Mouse (Mus musculus) intestine, embryonic 14.5 days (tissue): Measurements from ENCODE around the gene Nmnat1. TPM values are rescaled to one million over a fixed set of nuclear protein-coding genes. Genes with fewer than 3 reads are reported as not detected.
"Not testable (repeated sequence)": the region's sequence is repeated elsewhere in the genome, so short reads cannot be mapped to it uniquely, and the experiment has no call there.

Experiments used
- ATAC-seq: fragments of 200-750 bp; cut with Nextera tagmentation; replicated peaks from 2 replicates; pipeline ENCODE4 v1.8.0; 2017; ENCODE audit warnings: low read depth, moderate number of reproducible peaks, moderate TSS enrichment, moderate library complexity; ENCODE audit not compliant: low FRiP score, low TSS enrichment
- DNase-seq: peaks from one replicate; pipeline ENCODE4 v3.0.0-alpha.2; 2018; ENCODE audit warnings: low spot score
- H3K27ac ChIP-seq: fragments of 300-500 bp; sonication (generic); 2 replicates; pipeline ENCODE4 v1.5.1; 2014; ENCODE audit warnings: low read depth, mild to moderate bottlenecking, control low read depth
- H3K27me3 ChIP-seq: fragments of 300-500 bp; sonication (generic); replicated peaks from 2 replicates; pipeline ENCODE4 v1.6.1; 2014; ENCODE audit warnings: low read length, control low read depth; ENCODE audit not compliant: control insufficient read depth, insufficient read depth
- H3K36me3 ChIP-seq: fragments of 300-500 bp; sonication (generic); 2 replicates; pipeline ENCODE4 v1.6.1; 2014; ENCODE audit warnings: low read length, control low read depth; ENCODE audit not compliant: control insufficient read depth, insufficient read depth
- H3K4me1 ChIP-seq: fragments of 300-500 bp; sonication (generic); replicated peaks from 2 replicates; pipeline ENCODE4 v1.6.1; 2014; ENCODE audit warnings: low read length, control low read depth, mixed read lengths; ENCODE audit not compliant: control insufficient read depth, insufficient read depth
- H3K4me2 ChIP-seq: fragments of 300-500 bp; sonication (generic); 2 replicates; pipeline ENCODE4 v1.6.1; 2014; ENCODE audit warnings: low read length
- H3K4me3 ChIP-seq: fragments of 300-500 bp; sonication (generic); 2 replicates; pipeline ENCODE4 v1.5.1; 2014; ENCODE audit warnings: low read depth, low read length, control low read depth, mixed read lengths
- H3K9ac ChIP-seq: fragments of 300-500 bp; sonication (generic); 2 replicates; pipeline ENCODE4 v1.6.1; 2014; ENCODE audit warnings: mild to moderate bottlenecking, low read length
- H3K9me3 ChIP-seq: fragments of 300-500 bp; sonication (generic); 2 replicates; pipeline ENCODE4 v1.6.1; 2016; ENCODE audit warnings: low read length, control low read depth; ENCODE audit not compliant: control insufficient read depth
- WGBS: fragments of 180-500 bp; shearing (Covaris S2); extraction: QIAGEN DNeasy Blood & Tissue Kit; methylation state at CpG from one replicate; pipeline ENCODE4 v1.1.7; 2014; 5-methylcytosine and 5-hydroxymethylcytosine counted together
- polyA plus RNA-seq: library from polyadenylated mRNA; unstranded; fragments of >200 nt; fragmentation: Nextera tagmentation; extraction: Ambion mirVana; gene quantifications from 2 replicates; pipeline ENCODE4 v1.2.1, GENCODE M21; 2014

The Nmnat1 gene
- polyA plus RNA-seq, 1 experiment from 2014 or later = 12.0 TPM

- no peak overlapping the region for H3K9ac ChIP-seq
- no peak overlapping the region for H3K4me2 ChIP-seq
- DNase-seq (no peak), ATAC-seq (no peak)
- no peak overlapping the region for H3K27ac ChIP-seq
- no peaks in the 10 kb centered on the region for H3K27me3 ChIP-seq
- H3K9me3 ChIP-seq = no peaks in the 10 kb centered on the region
- no peaks in the 10 kb centered on the region for H3K36me3 ChIP-seq
- no peaks in the 10 kb centered on the region for H3K4me1 ChIP-seq
- 64% methylated on average over 5 of the region's 5 CpGs for WGBS
- no peak overlapping the region for H3K4me3 ChIP-seq
These were observed 26.5 kb downstream of the Nmnat1 start for GRCm38 (mm10) chr4:149458526-149458925.

- ATAC-seq (no peak), DNase-seq (no peak)
- no peak overlapping the region for H3K4me2 ChIP-seq
- no peaks in the 10 kb centered on the region for H3K27me3 ChIP-seq
- no peak overlapping the region for H3K9ac ChIP-seq
- H3K9me3 ChIP-seq = no peaks in the 10 kb centered on the region
- no peaks in the 10 kb centered on the region for H3K4me1 ChIP-seq
- WGBS = 71% methylated on average over 6 of the region's 6 CpGs
- no peak overlapping the region for H3K4me3 ChIP-seq
- no peak overlapping the region for H3K27ac ChIP-seq
- no peaks in the 10 kb centered on the region for H3K36me3 ChIP-seq
These were observed 27.1 kb downstream of the Nmnat1 start for GRCm38 (mm10) chr4:149457831-149458430.

- not testable (repeated sequence) for H3K4me2 ChIP-seq, H3K9me3 ChIP-seq, H3K9ac ChIP-seq, H3K4me1 ChIP-seq, ATAC-seq, DNase-seq, H3K27ac ChIP-seq, H3K4me3 ChIP-seq, H3K36me3 ChIP-seq, H3K27me3 ChIP-seq
- 83% methylated on average over 27 of the region's 27 CpGs for WGBS
These were observed 27.8 kb downstream of the Nmnat1 start for GRCm38 (mm10) chr4:149457163-149457562.

GRCm38 (mm10) chr4:149454879-149455278 lies 30.1 kb downstream of the Nmnat1 start, which contains the start of gene Rbp7:
Gene Rbp7, minus strand, starts transcription at chr4:149454978.
- Histone ChIP-seq H3K9ac (no peak within 1 kb of the TSS), H3K4me3 (no peak within 1 kb of the TSS), H3K4me1 (no peaks in the 10 kb centered on the region), H3K27me3 (no peaks in the 10 kb centered on the region), H3K4me2 (no peak within 1 kb of the TSS), H3K36me3 (no peaks in the 10 kb centered on the region), H3K9me3 (no peaks in the 10 kb centered on the region), H3K27ac (no peak within 1 kb of the TSS)
- no peak for DNase-seq
- ATAC-seq = no peak
- WGBS = 47% methylated on average over 8 of the region's 8 CpGs

GRCm38 (mm10) chr4:149454263-149454662 lies 30.7 kb downstream of the Nmnat1 start:
- Histone ChIP-seq H3K4me2 (no peak overlapping the region), H3K27me3 (no peaks in the 10 kb centered on the region), H3K36me3 (no peaks in the 10 kb centered on the region), H3K9me3 (no peaks in the 10 kb centered on the region), H3K4me1 (no peaks in the 10 kb centered on the region), H3K27ac (no peak overlapping the region), H3K4me3 (no peak overlapping the region), H3K9ac (no peak overlapping the region)
- 84% methylated on average over 17 of the region's 17 CpGs for WGBS
- DNase-seq = no peak
- ATAC-seq = no peak

GRCm38 (mm10) chr4:149453656-149454055 lies 31.3 kb downstream of the Nmnat1 start:
- no peak overlapping the region for H3K9ac ChIP-seq
- H3K27ac ChIP-seq = no peak overlapping the region
- 78% methylated on average over 4 of the region's 4 CpGs for WGBS
- no peak for DNase-seq
- H3K36me3 ChIP-seq = no peaks in the 10 kb centered on the region
- H3K27me3 ChIP-seq = no peaks in the 10 kb centered on the region
- H3K4me2 ChIP-seq = no peak overlapping the region
- no peaks in the 10 kb centered on the region for H3K4me1 ChIP-seq
- ATAC-seq = no peak
- H3K4me3 ChIP-seq = no peak overlapping the region
- no peaks in the 10 kb centered on the region for H3K9me3 ChIP-seq

- ATAC-seq (no peak), DNase-seq (no peak)
- WGBS = 81% methylated on average over 3 of the region's 3 CpGs
- Histone ChIP-seq H3K9me3 (no peaks in the 10 kb centered on the region), H3K4me3 (no peak overlapping the region), H3K4me1 (peaks cover 4% of the 10 kb centered on the region), H3K36me3 (no peaks in the 10 kb centered on the region), H3K27ac (no peak overlapping the region), H3K27me3 (no peaks in the 10 kb centered on the region), H3K4me2 (no peak overlapping the region), H3K9ac (no peak overlapping the region)
These were observed 34.4 kb downstream of the Nmnat1 start for GRCm38 (mm10) chr4:149450636-149451035.

GRCm38 (mm10) chr4:149446309-149446708 lies 38.7 kb downstream of the Nmnat1 start:
- Histone ChIP-seq H3K9ac (no peak overlapping the region), H3K4me2 (no peak overlapping the region; the same call in 1 of the 2 replicates)
- DNase-seq = no peak

GRCm38 (mm10) chr4:149445868-149446267 lies 39.1 kb downstream of the Nmnat1 start:
- ATAC-seq = peak; percentile 37
- Histone ChIP-seq H3K36me3 (no peaks in the 10 kb centered on the region), H3K4me3 (no peak overlapping the region; the same call in 1 of the 2 replicates), H3K4me1 (peaks cover 14% of the 10 kb centered on the region), H3K27me3 (no peaks in the 10 kb centered on the region), H3K27ac (peak overlapping the region; percentile 92), H3K9me3 (no peaks in the 10 kb centered on the region), H3K4me2 (peak overlapping the region; percentile 56), H3K9ac (peak overlapping the region; percentile 52)
- WGBS = 4% methylated on average over 11 of the region's 11 CpGs
- peak; percentile 87 for DNase-seq

More at GRCm38 (mm10) chr4:149446309-149446708, 38.7 kb downstream of the Nmnat1 start:
- Histone ChIP-seq H3K4me1 (peaks cover 14% of the 10 kb centered on the region), H3K4me3 (no peak overlapping the region), H3K36me3 (no peaks in the 10 kb centered on the region), H3K9me3 (no peaks in the 10 kb centered on the region), H3K27ac (peak overlapping the region; percentile 92), H3K27me3 (no peaks in the 10 kb centered on the region)
- 57% methylated on average over 1 of the region's 1 CpGs for WGBS
- ATAC-seq = no peak
